Mouse (Mus musculus) liver, postnatal 0 days (tissue): ENCODE measurements around the gene Tceanc.

ENCODE experiments used
- CTCF ChIP-seq: sonication (generic); IDR thresholded peaks from 2 replicates; pipeline ENCODE4 v1.5.1; 2016; ENCODE audit warnings: antibody characterized with exemption, low read depth
- EP300 ChIP-seq: IDR thresholded peaks from 2 replicates; pipeline ENCODE4 v1.6.1; 2016; ENCODE audit warnings: antibody characterized with exemption, low read depth, mild to moderate bottlenecking

DNA sequence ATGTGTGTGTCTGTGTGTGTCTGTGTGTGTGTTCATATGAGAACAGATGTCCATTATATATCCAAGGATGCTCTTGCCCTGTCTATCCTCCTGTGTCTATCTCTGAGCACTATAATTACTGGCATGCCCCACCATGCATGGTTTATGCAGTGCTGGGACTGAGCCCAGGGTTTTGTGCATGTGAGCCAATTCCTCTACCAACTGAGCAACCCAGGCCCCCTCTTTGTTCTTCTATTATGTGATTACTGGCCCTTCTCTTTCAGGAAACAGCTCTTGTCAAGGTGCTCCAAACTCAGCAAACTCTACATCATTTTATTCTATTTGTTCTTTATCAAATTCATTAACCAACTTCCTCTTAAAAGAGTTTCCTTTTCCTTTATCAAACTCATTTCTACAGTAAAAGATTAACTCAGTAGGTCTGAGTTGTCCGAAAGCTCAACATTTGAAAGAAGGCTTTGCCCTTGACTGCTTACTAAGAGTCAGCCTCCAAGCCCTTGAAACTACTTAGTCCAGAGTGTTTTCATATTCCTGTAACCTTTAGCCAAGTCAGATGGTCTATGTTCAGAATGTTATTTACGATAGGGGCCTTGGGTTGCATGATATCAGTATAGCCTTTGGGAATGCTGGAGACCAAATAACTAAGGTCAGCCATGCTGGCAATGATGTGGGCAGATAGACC is 7.4 kb upstream of the Tceanc start:
- TF ChIP-seq CTCF (no peak), EP300 (no peak)
